In genomic region chr17:72068176-72068575, GRCm38 (mm10) we compare ENCODE assay signal across 12 mouse cellular contexts.
"Had no signal": no experiment of that assay in that cellular context is flagged by ENCODE, and none has a peak within 500 bp of the region (broad histone marks: within the 10 kb centered on the region; RNA-seq: fewer than 3 reads in every experiment).

No protein-coding gene starts in this region.

- ATAC-seq: intestine, embryonic 16.5 days; midbrain, embryonic 15.5 days had no signal

- H3K9ac ChIP-seq: limb, embryonic 13.5 days; liver, embryonic 14.5 days; midbrain, embryonic 15.5 days; neural tube, embryonic 12.5 days had no signal

- H3K36me3 ChIP-seq: limb, embryonic 13.5 days; midbrain, embryonic 15.5 days; neural tube, embryonic 12.5 days had no signal

- DNase-seq: kidney, adult 8-10 months; layer of hippocampus, postnatal 36 days; thymus, postnatal 36 days had no signal

- H3K4me1 ChIP-seq: megakaryocyte, embryonic 14.5 days; midbrain, embryonic 15.5 days had no signal

- H3K4me2 ChIP-seq: limb, embryonic 13.5 days; midbrain, embryonic 11.5 days; midbrain, embryonic 15.5 days; neural tube, embryonic 12.5 days had no signal

- H3K27ac ChIP-seq: kidney, postnatal 0 days; limb, embryonic 13.5 days; liver, embryonic 14.5 days; macrophage; midbrain, embryonic 15.5 days; neural tube, embryonic 12.5 days had no signal

- H3K4me3 ChIP-seq: limb, embryonic 13.5 days; megakaryocyte, embryonic 14.5 days; midbrain, embryonic 15.5 days; neural tube, embryonic 12.5 days had no signal

- H3K9me3 ChIP-seq: limb, embryonic 13.5 days; midbrain, embryonic 15.5 days; neural tube, embryonic 12.5 days had no signal

- H3K27me3 ChIP-seq: limb, embryonic 13.5 days; megakaryocyte, embryonic 14.5 days; midbrain, embryonic 15.5 days; neural tube, embryonic 12.5 days had no signal
